Comparison of ENCODE assay signal across 24 mouse cellular contexts in the genomic region with DNA sequence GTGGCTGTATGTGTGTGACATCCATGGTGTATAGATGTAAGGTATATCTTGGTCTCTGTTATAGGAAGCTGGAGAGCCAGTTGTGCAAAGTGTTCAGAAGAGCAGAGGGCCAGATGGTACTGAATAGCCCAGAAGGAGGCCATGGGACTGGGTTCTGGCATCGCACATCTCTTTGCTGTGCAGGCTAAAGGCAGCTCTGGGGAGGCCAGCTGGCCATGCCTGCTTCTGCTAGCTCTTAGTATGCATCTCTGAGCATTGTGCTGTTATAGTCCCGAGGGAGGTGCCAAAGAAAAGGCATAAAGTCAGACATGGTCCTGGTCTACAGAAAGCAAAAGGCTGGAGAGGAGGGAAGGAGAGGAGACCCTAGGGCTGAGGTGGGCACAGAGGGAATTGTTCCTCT.
"Had no signal": no experiment of that assay in that cellular context is flagged by ENCODE, and none has a peak within 500 bp of the region (broad histone marks: within the 10 kb centered on the region; RNA-seq: fewer than 3 reads in every experiment).

No protein-coding gene starts in this region.

- H3K4me3 ChIP-seq: layer of hippocampus, adult 2 months; left cerebral cortex, adult 2 months; limb, embryonic 12.5 days; limb, embryonic 15.5 days; midbrain, embryonic 15.5 days; myocyte; neural tube, embryonic 13.5 days had no signal

- H3K9me3 ChIP-seq: limb, embryonic 12.5 days; limb, embryonic 15.5 days; midbrain, embryonic 15.5 days; neural tube, embryonic 13.5 days had no signal

- H3K36me3 ChIP-seq: limb, embryonic 12.5 days; limb, embryonic 15.5 days; midbrain, embryonic 15.5 days; neural tube, embryonic 13.5 days had no signal

- H3K27me3 ChIP-seq: limb, embryonic 15.5 days had no signal

- H3K4me2 ChIP-seq: limb, embryonic 12.5 days; limb, embryonic 15.5 days; liver, embryonic 11.5 days; lung, embryonic 14.5 days; midbrain, embryonic 15.5 days; neural tube, embryonic 13.5 days had no signal

- H3K9ac ChIP-seq: limb, embryonic 12.5 days; limb, embryonic 15.5 days; liver, embryonic 14.5 days; liver, postnatal 0 days; lung, embryonic 14.5 days; midbrain, embryonic 15.5 days; neural tube, embryonic 13.5 days had no signal

- ATAC-seq: liver, postnatal 0 days; lung, postnatal 0 days; midbrain, embryonic 15.5 days had no signal

- H3K27ac ChIP-seq: kidney, postnatal 0 days; layer of hippocampus, adult 2 months; left cerebral cortex, adult 2 months; limb, embryonic 12.5 days; limb, embryonic 15.5 days; liver, embryonic 14.5 days; macrophage; midbrain, embryonic 15.5 days; neural tube, embryonic 13.5 days; stomach, postnatal 0 days had no signal

- DNase-seq: kidney, adult 2 months; kidney, postnatal 25 days; layer of hippocampus, adult 9-11 months; liver, postnatal 0 days; lung, embryonic 14.5 days; right cerebral cortex, adult 18-20 months; right cerebral cortex, postnatal 14 days; right cerebral cortex, postnatal 4 days; thymus, adult 2 months; thymus, postnatal 14 days; thymus, postnatal 4 days had no signal
